Mouse (Mus musculus) T-cell, adult 66 days (primary cell): ENCODE measurements around the gene Atxn2l. TPM values are rescaled to one million over a fixed set of nuclear protein-coding genes. Genes with fewer than 3 reads are reported as not detected.

Experiments used
- total RNA-seq, 2 experiments: library from RNA; stranded (reverse); gene quantifications; 3 replicates in 1 of 2; 4 replicates in 1 of 2; pipeline ENCODE4 v1.2.4; 2023

The Atxn2l gene
- total RNA-seq, result 100 to 1,000 TPM; 217 to 227 TPM

GRCm38 (mm10) chr7:126503273-126503878, at the start of gene Atxn2l:
TSS of gene Atxn2l (minus strand) at chr7:126503437.

GRCm38 (mm10) chr7:126487052-126487483, 16.2 kb downstream of the Atxn2l start, which contains the start of gene Tufm:
TSS of gene Tufm (plus strand) at chr7:126487361.

GRCm38 (mm10) chr7:126474993-126475581, 28.1 kb downstream of the Atxn2l start, which contains the start of gene Sh2b1:
TSS of gene Sh2b1 (minus strand) at chr7:126475424.

GRCm38 (mm10) chr7:126463004-126463403, 40.2 kb downstream of the Atxn2l start, which contains the start of gene Atp2a1:
TSS of gene Atp2a1 (minus strand) at chr7:126463108.

Other genes with a start within 250 kb of the Atxn2l start
- 10 to 100 TPM; 43.6 to 57.3 TPM for gene Sbk1, start 230.8 kb downstream of the Atxn2l start, total RNA-seq
- 100 to 1,000 TPM; 682 to 692 TPM for gene Lat, start 133.9 kb downstream of the Atxn2l start, total RNA-seq
- gene Spns1, start 126.0 kb downstream of the Atxn2l start, total RNA-seq, result 10 to 100 TPM; 80.6 to 97.7 TPM
- gene Nfatc2ip, start 106.7 kb downstream of the Atxn2l start, total RNA-seq, result 10 to 100 TPM; 24.8 to 26.6 TPM
- 1 to 10 TPM; 1.0 to 5.2 TPM for gene Cd19, start 88.5 kb downstream of the Atxn2l start, total RNA-seq
- 10 to 100 TPM; 44.7 to 45.1 TPM for gene Rabep2, start 74.7 kb downstream of the Atxn2l start, total RNA-seq
- gene Atp2a1, start 40.3 kb downstream of the Atxn2l start, total RNA-seq, result under 1 TPM; 0.55 to 0.89 TPM
- 10 to 100 TPM; 87.3 to 90.5 TPM for gene Sh2b1, start 28.0 kb downstream of the Atxn2l start, total RNA-seq
- 10 to 100 TPM; 50.0 to 55.9 TPM for gene Tufm, start 16.1 kb downstream of the Atxn2l start, total RNA-seq
- gene Eif3c, start 63.0 kb upstream of the Atxn2l start, total RNA-seq, result 100 to 1,000 TPM; 138 to 142 TPM
- 1 to 10 TPM; 8.0 to 8.8 TPM for gene Apobr, start 81.5 kb upstream of the Atxn2l start, total RNA-seq
- 100 to 1,000 TPM; 129 to 140 TPM for gene Cln3, start 82.4 kb upstream of the Atxn2l start, total RNA-seq
- not detected for gene Il27, start 91.5 kb upstream of the Atxn2l start, total RNA-seq
- gene Nupr1, start 127.4 kb upstream of the Atxn2l start, total RNA-seq, result not detected
- 10 to 100 TPM; 71.8 to 85.5 TPM for gene Sgf29, start 145.9 kb upstream of the Atxn2l start, total RNA-seq
- gene Sult1a1, start 173.0 kb upstream of the Atxn2l start, total RNA-seq, result 1 to 10 TPM in 1 of 2 experiments, not detected in 1; 1.3 TPM
- 100 to 1,000 TPM; 171 to 175 TPM for gene Bola2, start 192.0 kb upstream of the Atxn2l start, total RNA-seq
- 10 to 100 TPM; 15.6 to 17.2 TPM for gene Slx1b, start 192.3 kb upstream of the Atxn2l start, total RNA-seq
- 1,000 to 10,000 TPM; 1,416 to 1,422 TPM for gene Coro1a, start 204.3 kb upstream of the Atxn2l start, total RNA-seq